Mouse (Mus musculus) forebrain, embryonic 14.5 days (tissue): ENCODE measurements around the gene Sesn3. TPM values are rescaled to one million over a fixed set of nuclear protein-coding genes. Genes with fewer than 3 reads are reported as not detected.

Experiments
- polyA plus RNA-seq: library from polyadenylated mRNA; unstranded; fragments of >200 nt; fragmentation: Nextera tagmentation; extraction: Ambion mirVana; gene quantifications from 2 replicates; pipeline ENCODE4 v1.2.1, GENCODE M21; 2014

Sesn3 gene
- polyA plus RNA-seq, 1 experiment from 2014 or later: 12.4 TPM

Other genes with a start within 250 kb of the Sesn3 start
- 10.0 and 10.8 TPM in 2 replicates for gene Endod1, start 106.4 kb downstream of the Sesn3 start, polyA plus RNA-seq
- 0.36 and 0.38 TPM in 2 replicates for gene Kdm4d, start 225.4 kb downstream of the Sesn3 start, polyA plus RNA-seq
- 175 and 186 TPM in 2 replicates for gene Cwc15, start 225.6 kb downstream of the Sesn3 start, polyA plus RNA-seq